Mouse (Mus musculus) cortical plate, adult 2 months (tissue): ENCODE results near the gene Cacna1c.

Source experiments
- CTCF ChIP-seq: fragments of 200-500 bp; IDR thresholded peaks from 2 replicates; pipeline ENCODE4 v1.5.1; 2011; ENCODE audit warnings: mild to moderate bottlenecking, control low read depth, low read length; ENCODE audit not compliant: insufficient read depth; ENCODE audit errors: extremely low read depth
- POLR2A ChIP-seq: fragments of 200-500 bp; IDR thresholded peaks from 2 replicates; pipeline ENCODE4 v1.6.1; 2011; ENCODE audit warnings: mild to moderate bottlenecking, low read length, control low read depth; ENCODE audit not compliant: insufficient read depth; ENCODE audit errors: extremely low read depth

- TF ChIP-seq CTCF, result no peak
- no peak for TF ChIP-seq POLR2A
These were observed 111.7 kb downstream of the Cacna1c start for GRCm38 (mm10) chr6:119084532-119084931.
